In genomic region chr10:34341886-34342285, GRCm38 (mm10) we compare ENCODE assay signal across 19 mouse cellular contexts. TPM values are rescaled to one million over a fixed set of nuclear protein-coding genes. Genes with fewer than 3 reads are reported as not detected.
"Had no signal": no experiment of that assay in that cellular context is flagged by ENCODE, and none has a peak within 500 bp of the region (broad histone marks: within the 10 kb centered on the region; RNA-seq: fewer than 3 reads in every experiment).

No protein-coding gene starts in this region.

- DNase-seq: gastrocnemius, adult 2 months; gastrocnemius, postnatal 10 days; gastrocnemius, postnatal 36 days; heart, adult 18-20 months; heart, postnatal 10 days; heart, postnatal 4 days; kidney, adult 18-20 months; kidney, adult 8-10 months; kidney, postnatal 10 days; kidney, postnatal 25 days; kidney, postnatal 4 days; layer of hippocampus, adult 9-11 months; layer of hippocampus, postnatal 36 days; left cerebral cortex, postnatal 4 days; liver, embryonic 13.5 days had no signal

- ATAC-seq: hindbrain, postnatal 0 days; intestine, embryonic 16.5 days had no signal

RNA-seq across cellular contexts. Expression of gene Col10a1, which starts 47.9 kb away (rescaled TPM):
- total RNA-seq: gastrocnemius, adult 2 months; gastrocnemius, postnatal 36 days; heart, adult 8-10 months; heart, postnatal 25 days; heart, postnatal 4 days; layer of hippocampus, postnatal 36 days had no signal
